In the genomic region with DNA sequence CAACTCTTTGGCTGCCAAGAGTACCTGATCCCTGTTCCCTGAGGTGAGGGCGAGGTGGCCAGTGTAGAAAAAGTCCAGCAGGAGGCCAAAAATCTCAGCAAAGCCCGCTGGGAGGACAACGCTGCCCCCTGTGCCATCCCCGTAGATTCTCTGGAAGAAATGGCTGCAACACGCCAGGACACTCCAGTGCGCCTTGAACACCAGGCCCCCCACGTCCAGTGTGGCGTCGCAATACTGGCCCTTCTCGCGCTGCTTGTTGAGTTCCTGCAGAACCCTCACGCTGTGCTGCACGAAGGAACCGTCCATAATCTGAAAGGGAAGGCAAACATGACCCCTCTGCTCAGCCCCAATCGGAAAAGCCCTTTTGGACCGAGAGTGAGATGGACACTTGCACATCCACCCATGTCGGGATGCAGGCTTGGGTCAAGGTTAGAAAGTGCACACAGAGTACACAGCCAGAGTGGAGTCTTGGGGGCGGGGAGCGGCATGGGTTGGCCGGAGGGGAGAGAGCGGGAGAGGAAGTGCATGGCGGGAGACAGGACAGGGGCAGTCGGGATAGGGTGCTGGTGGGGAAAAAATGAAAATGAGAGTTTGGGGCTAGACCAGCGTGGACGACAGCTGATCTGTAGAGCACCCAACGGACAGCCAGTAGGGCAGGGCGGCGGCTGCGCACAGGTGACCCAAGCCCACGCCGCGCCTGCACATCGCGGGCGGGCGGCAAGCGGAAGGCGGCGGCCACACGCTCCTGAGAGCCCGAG, we compare ENCODE assay signal across 8 mouse cellular contexts. TPM values are rescaled to one million over a fixed set of nuclear protein-coding genes. Genes with fewer than 3 reads are reported as not detected.
DNase-seq lines count a peak whose midpoint lies in the region; ATAC-seq and TF ChIP-seq lines count a peak whose summit lies in the region.

No protein-coding gene starts in this region.

- DNase-seq in layer of hippocampus, adult 2 months (ENCODE audit: low spot score in 2 of 2), result peak in 1 of 2 experiments; percentile 30
- no peak for DNase-seq in layer of hippocampus, postnatal 36 days
- no peak for DNase-seq in limb, embryonic 14.5 days (ENCODE audit: low spot score)
- no peak for DNase-seq in right cerebral cortex, postnatal 10 days (ENCODE audit: low spot score in 2 of 2)
- no peak for DNase-seq in right cerebral cortex, postnatal 36 days (ENCODE audit: low spot score in 2 of 2)

- no peak for TF ChIP-seq POLR2A in bone marrow, adult 2 months (IDR thresholded peaks at IDR 0.05; ENCODE audit: borderline replicate concordance, control insufficient read depth, low read depth, low read length)
- no peak for TF ChIP-seq POLR2A in limb, embryonic 14.5 days (IDR thresholded peaks at IDR 0.05; ENCODE audit: borderline replicate concordance, extremely low read depth, insufficient read depth, insufficient read length)

- H3K4me3 ChIP-seq in layer of hippocampus, adult 2 months, result peak overlapping the region; percentile 85
- H3K4me3 ChIP-seq in bone marrow, adult 2 months (replicated peaks; ENCODE audit: control insufficient read depth, low read depth, low read length), result peak overlapping the region; percentile 79
- peak overlapping the region; percentile 73 for H3K4me3 ChIP-seq in limb, embryonic 14.5 days (replicated peaks; ENCODE audit: low read length)
- peak overlapping the region; percentile 80 for H3K4me3 ChIP-seq in midbrain, embryonic 13.5 days (replicated peaks)

- H3K9ac ChIP-seq in limb, embryonic 14.5 days (ENCODE audit: low read depth, low read length, severe bottlenecking), result peak overlapping the region; percentile 76
- peak overlapping the region; percentile 82 for H3K9ac ChIP-seq in midbrain, embryonic 13.5 days (replicated peaks)

- TF ChIP-seq CTCF in layer of hippocampus, adult 2 months (conservative IDR thresholded peaks at IDR 0.05), result no peak
- TF ChIP-seq CTCF in bone marrow, adult 2 months (IDR thresholded peaks at IDR 0.05; ENCODE audit: control insufficient read depth, insufficient read depth, low read length), result no peak

- H3K27ac ChIP-seq in layer of hippocampus, adult 2 months, result peak overlapping the region; percentile 92
- peak overlapping the region; percentile 69 for H3K27ac ChIP-seq in bone marrow, adult 2 months (ENCODE audit: control insufficient read depth, insufficient read depth, low read depth, low read length, poor library complexity)
- H3K27ac ChIP-seq in limb, embryonic 14.5 days (replicated peaks; ENCODE audit: low read depth, low read length), result peak overlapping the region; percentile 52; the same call in 1 of the 2 replicates
- H3K27ac ChIP-seq in midbrain, embryonic 13.5 days, result peak overlapping the region; percentile 70; the same call in 1 of the 2 replicates

- H3K4me2 ChIP-seq in limb, embryonic 14.5 days (replicated peaks; ENCODE audit: low read depth, low read length, severe bottlenecking), result peak overlapping the region; percentile 95
- H3K4me2 ChIP-seq in midbrain, embryonic 13.5 days (replicated peaks), result peak overlapping the region; percentile 99

- H3K27me3 ChIP-seq in limb, embryonic 14.5 days (ENCODE audit: control insufficient read depth, insufficient read depth, low read length), result no peaks in the 10 kb centered on the region
- peaks cover 8% of the 10 kb centered on the region for H3K27me3 ChIP-seq in midbrain, embryonic 13.5 days

- peaks cover 26% of the 10 kb centered on the region for H3K36me3 ChIP-seq in limb, embryonic 14.5 days (ENCODE audit: control insufficient read depth, insufficient read depth, low read length)
- H3K36me3 ChIP-seq in midbrain, embryonic 13.5 days, result peaks cover 30% of the 10 kb centered on the region

- ATAC-seq in granulocyte monocyte progenitor cell, adult 5-6 weeks (replicated peaks; ENCODE audit: poor library complexity, severe bottlenecking), result peak; percentile 31
- peak; percentile 45 for ATAC-seq in limb, embryonic 14.5 days (ENCODE audit: low FRiP score, low read depth)
- peak; percentile 82 for ATAC-seq in midbrain, embryonic 13.5 days

- H3K4me1 ChIP-seq in bone marrow, adult 2 months (ENCODE audit: control insufficient read depth, insufficient read depth, low read length), result peaks cover 2% of the 10 kb centered on the region
- peaks cover 26% of the 10 kb centered on the region for H3K4me1 ChIP-seq in limb, embryonic 14.5 days (ENCODE audit: control insufficient read depth, insufficient read depth, low read length)
- H3K4me1 ChIP-seq in midbrain, embryonic 13.5 days (replicated peaks), result peaks cover 56% of the 10 kb centered on the region

- WGBS in bone marrow, adult 2 months, result 5% methylated on average over 41 of the region's 41 CpGs
- WGBS in limb, embryonic 14.5 days, result 3% methylated on average over 32 of the region's 41 CpGs
- WGBS in midbrain, embryonic 13.5 days, result 2% methylated on average over 41 of the region's 41 CpGs

- H3K9me3 ChIP-seq in limb, embryonic 14.5 days (ENCODE audit: control insufficient read depth, low read length), result no peaks in the 10 kb centered on the region
- no peaks in the 10 kb centered on the region for H3K9me3 ChIP-seq in midbrain, embryonic 13.5 days

RNA-seq across cellular contexts. Expression of a gene that starts 0.5 kb away (rescaled TPM):
- total RNA-seq in layer of hippocampus, adult 2 months (2021), result 10 to 100 TPM; 12.7 to 16.9 TPM
- total RNA-seq in layer of hippocampus, postnatal 36 days (2021), result 10 to 100 TPM; 11.7 to 13.7 TPM
- polyA plus RNA-seq in bone marrow, adult 2 months (2011; ENCODE audit: insufficient read depth, insufficient read length, low replicate concordance, missing spikeins), result 7.7 and 21.0 TPM in 2 replicates
- total RNA-seq in granulocyte monocyte progenitor cell, adult 5-6 weeks (2014; fragmentation: Nextera tagmentation), result 9.2 and 15.7 TPM in 2 replicates
- total RNA-seq in granulocyte monocyte progenitor cell, adult 5-6 weeks (2017), result 5.2 and 10.3 TPM in 2 replicates
- polyA plus RNA-seq in limb, embryonic 14.5 days (2012; rRNA removed), result 31.2 and 41.5 TPM in 2 replicates
- polyA plus RNA-seq in limb, embryonic 14.5 days (2014; fragmentation: Nextera tagmentation; extraction: Ambion mirVana), result 25.4 and 27.4 TPM in 2 replicates
- 17.9 and 26.3 TPM in 2 replicates for polyA plus RNA-seq in midbrain, embryonic 13.5 days (2015; fragmentation: Nextera tagmentation; extraction: Ambion mirVana)

RNA-seq across cellular contexts. Expression of a gene that starts 11.4 kb away (rescaled TPM):
- under 1 TPM; 0.69 to 0.76 TPM for total RNA-seq in layer of hippocampus, adult 2 months (2021)
- under 1 TPM; 0.33 to 0.62 TPM for total RNA-seq in layer of hippocampus, postnatal 36 days (2021)
- 1.0 TPM in 1 of 2 replicates, not detected in the other for polyA plus RNA-seq in bone marrow, adult 2 months (2011; ENCODE audit: insufficient read depth, insufficient read length, low replicate concordance, missing spikeins)
- total RNA-seq in granulocyte monocyte progenitor cell, adult 5-6 weeks (2014; fragmentation: Nextera tagmentation), result 1.6 and 3.2 TPM in 2 replicates
- total RNA-seq in granulocyte monocyte progenitor cell, adult 5-6 weeks (2017), result 1.0 and 2.6 TPM in 2 replicates
- 1.0 and 1.7 TPM in 2 replicates for polyA plus RNA-seq in limb, embryonic 14.5 days (2012; rRNA removed)
- 0.93 and 1.3 TPM in 2 replicates for polyA plus RNA-seq in limb, embryonic 14.5 days (2014; fragmentation: Nextera tagmentation; extraction: Ambion mirVana)
- 0.86 and 1.4 TPM in 2 replicates for polyA plus RNA-seq in midbrain, embryonic 13.5 days (2015; fragmentation: Nextera tagmentation; extraction: Ambion mirVana)

RNA-seq across cellular contexts. Expression of a gene that starts 12.2 kb away (rescaled TPM):
- 10 to 100 TPM; 19.9 to 21.0 TPM for total RNA-seq in layer of hippocampus, adult 2 months (2021)
- total RNA-seq in layer of hippocampus, postnatal 36 days (2021), result 10 to 100 TPM; 19.7 to 21.3 TPM
- 8.1 and 11.9 TPM in 2 replicates for polyA plus RNA-seq in bone marrow, adult 2 months (2011; ENCODE audit: insufficient read depth, insufficient read length, low replicate concordance, missing spikeins)
- total RNA-seq in granulocyte monocyte progenitor cell, adult 5-6 weeks (2014; fragmentation: Nextera tagmentation), result 33.7 and 36.5 TPM in 2 replicates
- total RNA-seq in granulocyte monocyte progenitor cell, adult 5-6 weeks (2017), result 30.7 and 40.0 TPM in 2 replicates
- 28.5 and 33.4 TPM in 2 replicates for polyA plus RNA-seq in limb, embryonic 14.5 days (2012; rRNA removed)
- 25.9 and 32.2 TPM in 2 replicates for polyA plus RNA-seq in limb, embryonic 14.5 days (2014; fragmentation: Nextera tagmentation; extraction: Ambion mirVana)
- 24.3 and 26.0 TPM in 2 replicates for polyA plus RNA-seq in midbrain, embryonic 13.5 days (2015; fragmentation: Nextera tagmentation; extraction: Ambion mirVana)

RNA-seq across cellular contexts. Expression of a gene that starts 18.3 kb away (rescaled TPM):
- total RNA-seq in layer of hippocampus, adult 2 months (2021), result 10 to 100 TPM; 19.4 to 23.2 TPM
- total RNA-seq in layer of hippocampus, postnatal 36 days (2021), result 10 to 100 TPM; 20.5 to 21.4 TPM
- 3.5 and 6.6 TPM in 2 replicates for polyA plus RNA-seq in bone marrow, adult 2 months (2011; ENCODE audit: insufficient read depth, insufficient read length, low replicate concordance, missing spikeins)
- 9.8 and 11.6 TPM in 2 replicates for total RNA-seq in granulocyte monocyte progenitor cell, adult 5-6 weeks (2014; fragmentation: Nextera tagmentation)
- total RNA-seq in granulocyte monocyte progenitor cell, adult 5-6 weeks (2017), result 4.3 and 6.3 TPM in 2 replicates
- 18.8 and 25.7 TPM in 2 replicates for polyA plus RNA-seq in limb, embryonic 14.5 days (2012; rRNA removed)
- 11.0 and 11.1 TPM in 2 replicates for polyA plus RNA-seq in limb, embryonic 14.5 days (2014; fragmentation: Nextera tagmentation; extraction: Ambion mirVana)
- polyA plus RNA-seq in midbrain, embryonic 13.5 days (2015; fragmentation: Nextera tagmentation; extraction: Ambion mirVana), result 2.0 and 3.0 TPM in 2 replicates

RNA-seq across cellular contexts. Expression of a gene that starts 30.9 kb away (rescaled TPM):
- total RNA-seq in layer of hippocampus, adult 2 months (2021), result 10 to 100 TPM; 10.5 to 10.8 TPM
- 10 to 100 TPM; 11.1 to 11.6 TPM for total RNA-seq in layer of hippocampus, postnatal 36 days (2021)
- polyA plus RNA-seq in bone marrow, adult 2 months (2011; ENCODE audit: insufficient read depth, insufficient read length, low replicate concordance, missing spikeins), result 1.9 and 2.8 TPM in 2 replicates
- total RNA-seq in granulocyte monocyte progenitor cell, adult 5-6 weeks (2014; fragmentation: Nextera tagmentation), result 1.4 and 5.7 TPM in 2 replicates
- total RNA-seq in granulocyte monocyte progenitor cell, adult 5-6 weeks (2017), result 2.1 and 2.4 TPM in 2 replicates
- polyA plus RNA-seq in limb, embryonic 14.5 days (2012; rRNA removed), result 35.1 and 40.5 TPM in 2 replicates
- polyA plus RNA-seq in limb, embryonic 14.5 days (2014; fragmentation: Nextera tagmentation; extraction: Ambion mirVana), result 33.7 and 37.1 TPM in 2 replicates
- 17.5 and 17.7 TPM in 2 replicates for polyA plus RNA-seq in midbrain, embryonic 13.5 days (2015; fragmentation: Nextera tagmentation; extraction: Ambion mirVana)

Comparison
In these comparisons a context has a peak if more than half of its experiments do, and no peak if none do; other contexts are left out.
1. ATAC-seq: peak in every context shown above with its lines; median percentile 82 in midbrain, embryonic 13.5 days; 45 in limb, embryonic 14.5 days; 31 in granulocyte monocyte progenitor cell, adult 5-6 weeks.